Mouse (Mus musculus) kidney, adult 8-10 months (tissue): ENCODE results near the gene Kdm2a.

Experiments used
- DNase-seq, 2 experiments: peaks; one replicate each; pipeline ENCODE4 v3.0.0; 2022

Kdm2a gene

DNA sequence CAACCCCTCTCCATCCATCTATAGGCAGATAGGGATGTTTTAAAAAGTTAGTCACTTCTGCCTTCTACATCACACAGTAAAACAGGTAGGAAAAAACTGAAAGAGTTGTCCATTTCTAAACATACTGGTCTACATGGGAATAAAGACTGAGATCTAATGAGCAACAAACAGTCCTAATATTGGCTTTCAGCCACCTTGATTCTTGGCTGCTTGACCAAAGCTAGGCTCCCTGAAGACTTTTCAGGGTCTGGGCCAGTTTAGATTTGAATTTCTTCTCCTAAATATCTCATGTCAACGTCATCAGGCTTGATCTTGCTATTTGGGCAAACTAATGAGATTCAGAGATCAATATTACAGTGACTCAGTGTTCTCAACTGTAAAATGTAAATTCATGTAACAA lies 71.2 kb downstream of the Kdm2a start:
- DNase-seq = no peak

- DNase-seq = peak in 1 of 2 experiments; percentile 61
These were observed 72.0 kb downstream of the Kdm2a start for GRCm38 (mm10) chr19:4326106-4326505.

- DNase-seq = no peak
These were observed 76.0 kb downstream of the Kdm2a start for GRCm38 (mm10) chr19:4322134-4322533.

- no peak for DNase-seq
These were observed 76.5 kb downstream of the Kdm2a start for GRCm38 (mm10) chr19:4321622-4322021.

GRCm38 (mm10) chr19:4319272-4319671 lies 78.8 kb downstream of the Kdm2a start:
- no peak for DNase-seq

GRCm38 (mm10) chr19:4317181-4317580 lies 80.9 kb downstream of the Kdm2a start:
- no peak for DNase-seq

DNA sequence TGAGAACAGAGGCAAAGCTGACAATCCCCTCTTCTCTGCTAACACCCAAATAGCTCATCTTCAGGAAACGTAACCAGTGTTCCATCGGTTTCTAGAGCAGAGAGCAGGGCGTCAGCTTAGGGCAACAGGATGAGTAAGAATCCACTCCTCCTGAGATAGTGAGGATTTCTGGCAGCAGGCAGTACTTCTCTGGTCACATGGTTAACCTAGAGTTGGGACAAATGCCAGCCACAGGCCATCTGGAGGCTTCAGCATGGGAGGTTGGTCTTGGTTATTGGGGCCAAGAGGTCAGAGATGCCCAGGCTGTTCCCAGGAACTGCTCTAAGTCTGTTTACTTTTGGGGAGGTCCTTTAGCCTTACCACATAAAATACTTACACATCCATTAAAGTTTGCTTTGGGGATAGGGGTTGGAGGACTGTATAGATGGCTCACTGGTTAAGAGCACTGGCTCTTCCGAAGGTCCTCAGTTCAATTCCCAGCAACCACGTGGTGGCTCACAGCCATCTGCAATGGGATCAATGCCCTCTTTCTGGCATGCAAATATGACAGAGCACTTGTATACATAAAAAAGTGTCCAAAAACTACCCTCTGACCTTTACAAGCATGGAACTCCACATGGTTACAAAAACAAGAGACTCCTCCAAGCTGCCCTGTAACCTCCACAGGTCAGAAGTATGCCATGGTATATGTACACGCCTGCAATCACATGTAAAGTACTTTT lies 82.7 kb downstream of the Kdm2a start:
- DNase-seq = peak; percentile 56

DNA sequence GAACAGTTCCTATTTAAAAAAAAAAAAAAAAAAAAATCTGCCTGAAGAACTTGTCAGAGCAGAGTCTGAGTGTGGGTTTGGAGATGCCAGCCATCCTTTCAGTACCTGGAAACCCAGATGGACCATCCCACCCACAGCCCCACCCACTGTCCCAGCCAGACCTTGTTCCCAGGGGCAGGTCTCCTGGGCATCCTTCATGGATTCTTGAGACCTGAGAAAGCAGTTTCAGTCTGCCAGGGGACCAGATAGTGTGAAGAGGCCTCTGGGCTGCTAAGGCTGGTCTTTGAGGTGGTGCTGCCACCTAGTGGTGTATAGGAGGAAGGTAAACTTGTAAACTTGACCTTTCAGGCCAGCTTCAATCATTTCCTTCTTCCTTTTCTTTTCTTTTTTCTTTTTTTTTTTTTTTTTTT lies 88.3 kb downstream of the Kdm2a start:
- peak; percentile 57 to 62 for DNase-seq

DNA sequence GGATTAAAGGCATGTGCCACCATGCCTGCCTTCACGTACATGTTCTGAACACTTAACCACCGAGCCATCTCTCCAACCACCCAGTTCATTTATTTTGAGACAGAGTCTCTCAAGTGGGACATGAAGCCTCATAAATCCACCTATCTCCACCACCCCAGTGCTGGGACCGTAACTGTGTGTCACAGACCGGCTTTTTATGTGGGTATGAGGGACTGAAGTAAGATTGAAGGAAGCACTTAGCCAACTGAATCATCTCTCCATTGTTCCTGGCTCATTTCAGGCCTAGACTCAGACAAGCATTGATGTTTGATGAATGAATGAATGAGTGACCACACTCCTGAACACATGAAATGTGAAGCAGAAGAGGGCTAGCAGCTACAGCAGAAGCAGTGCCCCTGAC lies 88.8 kb downstream of the Kdm2a start:
- no peak for DNase-seq

- peak; percentile 66 to 82 for DNase-seq
These were observed 91.9 kb downstream of the Kdm2a start, which contains the start of gene Grk2 for GRCm38 (mm10) chr19:4306190-4306577. TSS of gene Grk2 (minus strand) at chr19:4306222.

- peak in 1 of 2 experiments; percentile 42 for DNase-seq
These were observed 92.4 kb downstream of the Kdm2a start for GRCm38 (mm10) chr19:4305491-4306189.

DNA sequence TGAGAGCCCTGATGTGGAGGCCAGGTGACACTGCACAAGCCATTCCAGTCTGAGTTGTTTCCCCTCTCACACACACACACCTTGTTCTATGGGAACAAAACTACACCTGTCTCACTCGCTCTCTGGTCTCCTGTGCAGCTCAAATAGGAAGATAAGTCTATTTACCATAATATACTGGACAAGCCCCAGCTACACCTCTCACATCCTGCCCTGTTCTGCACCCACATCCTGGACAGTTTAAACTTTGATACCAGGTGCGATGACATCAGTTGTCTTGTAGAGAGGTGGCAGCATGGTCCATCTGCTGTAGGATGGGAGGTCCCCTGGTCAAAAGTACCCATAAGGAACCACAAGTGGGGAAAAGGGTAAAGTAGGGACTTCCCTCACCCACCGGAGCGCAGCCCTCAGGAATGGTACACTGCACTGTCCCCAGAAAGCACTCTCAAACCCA lies 93.2 kb downstream of the Kdm2a start:
- no peak for DNase-seq

GRCm38 (mm10) chr19:4304251-4304821 lies 93.7 kb downstream of the Kdm2a start:
- no peak for DNase-seq

DNA sequence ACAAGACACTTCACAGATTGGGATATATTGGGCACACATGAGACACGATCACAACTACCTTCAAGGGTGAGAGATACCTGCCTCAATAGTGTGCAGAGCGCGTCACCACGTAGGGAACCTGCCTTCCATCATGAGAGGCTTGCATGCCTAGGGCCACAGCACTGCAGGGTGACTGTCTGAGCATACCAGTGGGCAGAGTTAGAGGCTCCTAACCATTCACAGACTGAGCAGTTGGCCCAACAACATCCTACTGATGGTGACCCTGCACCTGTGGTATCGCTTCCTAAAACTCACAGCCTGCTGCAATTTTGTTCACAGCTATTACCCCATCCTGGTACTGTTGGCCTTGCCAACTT lies 94.5 kb downstream of the Kdm2a start:
- DNase-seq = no peak

GRCm38 (mm10) chr19:4302936-4303639 lies 95.0 kb downstream of the Kdm2a start:
- DNase-seq = no peak

DNA sequence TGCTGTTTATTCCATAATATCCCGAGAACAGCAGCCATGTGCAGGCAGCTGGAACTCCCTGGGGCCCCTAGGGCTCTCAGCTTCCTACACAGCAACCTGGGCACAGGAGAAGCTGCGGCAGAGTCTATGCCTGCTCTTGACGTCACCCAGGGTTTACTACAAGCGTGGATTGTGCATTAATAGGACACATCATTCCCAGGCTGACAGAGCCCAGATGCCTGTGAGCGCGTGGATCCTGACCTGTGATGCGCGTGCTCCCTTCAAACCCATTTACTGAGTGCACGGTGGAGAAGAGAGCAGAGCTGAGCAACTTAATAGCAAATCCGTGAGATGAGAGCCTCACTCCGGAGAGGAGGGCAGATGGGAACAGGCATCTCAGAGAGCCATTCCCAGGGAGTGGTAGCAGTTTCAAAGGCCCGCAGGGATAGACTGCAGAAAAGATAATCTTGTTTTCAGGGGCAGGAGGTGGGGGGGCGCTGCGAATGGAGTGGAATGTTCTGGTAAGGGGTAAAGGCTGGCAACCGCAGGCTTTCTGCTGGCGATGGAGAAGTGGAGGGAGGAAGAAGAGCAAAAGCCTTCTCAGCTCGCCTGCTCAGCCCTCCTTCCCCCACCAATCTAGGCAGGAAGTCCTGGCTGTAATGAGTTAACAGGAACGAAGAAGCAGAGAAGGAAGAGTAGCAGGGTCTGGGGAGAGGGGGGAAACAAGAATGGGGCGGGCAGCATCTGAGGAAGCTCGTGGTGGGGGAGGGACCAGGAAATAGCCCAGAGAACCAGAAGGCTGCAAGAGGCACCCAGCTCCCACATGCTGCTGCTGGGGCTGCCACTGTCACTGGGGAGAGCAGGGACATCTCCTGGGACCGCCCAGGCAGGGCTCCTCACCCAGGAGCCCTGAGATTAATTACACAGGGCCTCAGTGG lies 96.1 kb downstream of the Kdm2a start:
- DNase-seq = no peak

DNA sequence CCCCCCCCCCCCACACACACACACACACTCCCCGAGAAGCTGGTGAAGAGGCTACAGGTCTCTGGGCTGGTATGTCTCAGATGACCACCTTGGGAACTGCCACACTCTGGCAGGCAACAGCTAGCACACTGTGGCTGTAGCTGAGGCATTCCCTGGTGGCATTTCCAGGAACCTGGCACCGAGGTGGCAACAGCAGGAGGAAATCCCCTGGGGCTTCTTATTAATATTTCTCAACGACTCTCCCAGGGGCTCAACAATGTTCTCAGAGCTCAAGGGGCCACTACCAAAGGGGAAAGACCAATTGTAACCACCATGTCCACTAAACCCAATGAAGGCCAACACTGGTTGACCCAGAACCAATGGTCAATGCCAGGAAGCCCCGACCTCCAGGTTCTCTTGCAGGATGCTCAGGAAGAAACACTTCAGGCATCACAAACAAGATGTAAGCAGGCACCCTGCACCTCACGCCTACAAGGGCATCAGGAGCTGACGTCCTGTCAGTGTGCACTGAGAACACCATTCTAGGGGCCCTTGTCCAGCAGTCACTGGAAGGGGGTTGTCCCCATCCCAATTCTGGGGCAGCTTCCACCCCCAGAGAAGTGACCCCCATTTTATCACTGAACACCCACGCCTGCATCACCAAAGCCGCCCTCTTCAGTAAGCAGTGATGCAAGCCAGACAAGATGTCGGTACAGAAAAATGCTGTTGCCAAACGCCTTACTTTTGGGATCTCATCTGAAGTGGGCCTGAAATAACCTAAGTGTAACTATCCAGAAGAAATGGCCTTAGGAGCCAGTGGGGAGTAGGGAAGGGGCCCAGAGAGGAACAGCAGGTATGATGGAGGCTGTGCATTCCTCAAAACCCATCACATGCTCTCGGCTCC lies 97.0 kb downstream of the Kdm2a start:
- DNase-seq = no peak

- no peak for DNase-seq
These were observed 97.8 kb downstream of the Kdm2a start for GRCm38 (mm10) chr19:4300271-4300704.

- no peak for DNase-seq
These were observed 98.4 kb downstream of the Kdm2a start for GRCm38 (mm10) chr19:4299574-4300270.

DNA sequence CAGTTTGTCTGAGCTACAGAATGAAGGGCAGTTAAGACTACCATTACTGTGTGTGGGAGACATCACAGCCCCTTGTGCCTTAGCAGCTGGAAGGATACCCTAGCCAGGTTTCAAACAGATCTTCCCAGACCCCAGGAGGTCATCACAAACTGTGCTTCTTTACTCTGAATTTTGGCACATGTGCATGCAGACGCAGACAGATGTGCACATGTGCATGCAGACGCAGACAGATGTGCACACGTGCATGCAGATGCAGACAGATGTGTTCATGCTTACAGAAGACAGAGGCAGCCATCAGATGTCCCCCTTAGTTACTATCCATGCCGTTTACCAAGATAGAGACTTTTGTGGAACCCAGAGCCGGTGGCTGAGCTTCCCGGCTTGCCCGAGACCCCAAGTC lies 99.0 kb downstream of the Kdm2a start:
- DNase-seq = no peak
